Mouse (Mus musculus): ENCODE data around the gene Spdya.
"Not testable (repeated sequence)": the region's sequence is repeated elsewhere in the genome, so short reads cannot be mapped to it uniquely, and the experiment has no call there.

Spdya gene

GRCm38 (mm10) chr17:71551757-71552451, at the start of gene Spdya:
Spdya (plus strand) TSS chr17:71552061.
- DNase-seq (ENCODE audit: low read depth, low spot score), result peak; percentile 91

GRCm38 (mm10) chr17:71506832-71507231, 45.0 kb upstream of the Spdya start:
- no peak for DNase-seq (ENCODE audit: low read depth, low spot score)

- no peak for DNase-seq (ENCODE audit: low read depth, low spot score)
These were observed 41.6 kb upstream of the Spdya start for GRCm38 (mm10) chr17:71510297-71510696.

GRCm38 (mm10) chr17:71526302-71526708, 25.6 kb upstream of the Spdya start:
- no peak for DNase-seq (ENCODE audit: low read depth, low spot score)

GRCm38 (mm10) chr17:71526711-71527564, 24.9 kb upstream of the Spdya start, which contains the start of gene Ndc80:
Ndc80 (minus strand) TSS chr17:71526857.
- peak; percentile 96 for DNase-seq (ENCODE audit: low read depth, low spot score)

GRCm38 (mm10) chr17:71528042-71528441, 23.8 kb upstream of the Spdya start:
- no peak for DNase-seq (ENCODE audit: low read depth, low spot score)

GRCm38 (mm10) chr17:71535595-71535994, 16.3 kb upstream of the Spdya start:
- not testable (repeated sequence) for DNase-seq (ENCODE audit: low read depth, low spot score)

GRCm38 (mm10) chr17:71537164-71537563, 14.7 kb upstream of the Spdya start:
- no peak for DNase-seq (ENCODE audit: low read depth, low spot score)

GRCm38 (mm10) chr17:71548586-71548985, 3.3 kb upstream of the Spdya start:
- DNase-seq (ENCODE audit: low read depth, low spot score), result peak; percentile 38

GRCm38 (mm10) chr17:71551350-71551749, 511 bp upstream of the Spdya start:
- no peak for DNase-seq (ENCODE audit: low read depth, low spot score)

GRCm38 (mm10) chr17:71552901-71553300, 1.0 kb downstream of the Spdya start:
- peak; percentile 17 for DNase-seq (ENCODE audit: low read depth, low spot score)

- peak; percentile 37 for DNase-seq (ENCODE audit: low read depth, low spot score)
These were observed 9.8 kb downstream of the Spdya start for GRCm38 (mm10) chr17:71561631-71562030.

GRCm38 (mm10) chr17:71579176-71579705, 27.4 kb downstream of the Spdya start:
- DNase-seq (ENCODE audit: low read depth, low spot score), result no peak

GRCm38 (mm10) chr17:71597881-71598658, 46.2 kb downstream of the Spdya start:
- DNase-seq (ENCODE audit: low read depth, low spot score), result no peak

- DNase-seq (ENCODE audit: low read depth, low spot score), result peak; percentile 94
These were observed 47.0 kb downstream of the Spdya start for GRCm38 (mm10) chr17:71598659-71599554.

- DNase-seq (ENCODE audit: low read depth, low spot score), result peak; percentile 97
These were observed 63.9 kb downstream of the Spdya start, which contains the start of gene Wdr43 for GRCm38 (mm10) chr17:71615638-71616318. Wdr43 (plus strand) TSS chr17:71615895.

- DNase-seq (ENCODE audit: low read depth, low spot score), result peak; percentile 39
These were observed 64.6 kb downstream of the Spdya start for GRCm38 (mm10) chr17:71616319-71617032.

GRCm38 (mm10) chr17:71617033-71617362, 65.1 kb downstream of the Spdya start:
- no peak for DNase-seq (ENCODE audit: low read depth, low spot score)

- no peak for DNase-seq (ENCODE audit: low read depth, low spot score)
These were observed 66.1 kb downstream of the Spdya start for GRCm38 (mm10) chr17:71617974-71618373.

All from mesoderm, embryonic 11.5 days (tissue).